Mouse (Mus musculus) CD4-positive naive resting alpha-beta T cell, adult 76 days (primary cell): ENCODE measurements around the gene Lsm5. TPM values are rescaled to one million over a fixed set of nuclear protein-coding genes. Genes with fewer than 3 reads are reported as not detected.

Experiments
- total RNA-seq: library from RNA; stranded (reverse); gene quantifications from one replicate; pipeline ENCODE4 v1.2.4, GENCODE M21; 2023

Gene Lsm5
- total RNA-seq: 31.0 TPM

DNA sequence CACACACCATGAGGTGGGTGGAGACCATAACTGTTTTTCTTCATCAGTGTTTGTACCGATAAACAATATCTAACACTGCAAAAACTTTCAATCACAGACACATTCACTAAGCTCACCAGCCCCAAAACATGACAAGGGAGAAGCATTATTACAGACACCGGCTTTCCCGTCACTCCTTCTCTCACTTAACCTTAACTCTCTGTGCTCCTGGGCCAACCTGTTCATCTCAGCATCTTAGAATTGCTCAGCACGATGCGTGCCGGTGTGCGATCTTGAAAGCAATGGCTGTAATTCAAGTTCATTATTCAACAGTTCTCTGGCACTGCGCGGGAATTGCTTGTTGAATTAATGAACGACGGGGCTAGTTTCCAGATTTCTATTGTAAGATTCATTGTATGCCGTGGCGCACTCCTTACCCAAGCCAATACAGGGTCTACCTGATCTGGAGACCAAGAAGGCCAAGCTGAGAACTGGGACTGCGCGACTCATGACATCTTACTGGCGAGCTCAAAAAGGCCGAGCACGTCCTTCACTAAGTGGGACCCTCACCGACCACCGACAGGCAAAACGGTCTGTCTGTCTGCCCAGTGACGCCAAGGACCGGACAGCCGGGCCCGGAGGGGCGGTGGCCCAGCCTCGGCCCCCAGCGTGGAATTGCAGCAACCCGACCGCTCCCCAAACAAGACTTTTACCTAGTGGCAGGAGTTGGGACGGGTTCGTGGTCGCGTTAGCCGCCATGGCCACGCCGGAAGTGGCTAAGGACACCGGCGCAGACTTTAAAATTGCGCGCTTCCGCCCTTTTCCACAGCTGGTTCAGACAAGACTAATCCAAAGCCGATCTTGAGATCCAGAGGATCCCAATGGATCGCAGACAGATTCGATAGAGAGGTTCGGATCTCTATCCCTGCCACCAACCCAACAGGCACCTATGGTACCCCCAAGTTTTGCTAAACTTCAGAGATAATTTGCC, at the start of gene Lsm5:
TSS of gene Lsm5 (minus strand) at position 780 of the 970 bp plus-strand sequence.

DNA sequence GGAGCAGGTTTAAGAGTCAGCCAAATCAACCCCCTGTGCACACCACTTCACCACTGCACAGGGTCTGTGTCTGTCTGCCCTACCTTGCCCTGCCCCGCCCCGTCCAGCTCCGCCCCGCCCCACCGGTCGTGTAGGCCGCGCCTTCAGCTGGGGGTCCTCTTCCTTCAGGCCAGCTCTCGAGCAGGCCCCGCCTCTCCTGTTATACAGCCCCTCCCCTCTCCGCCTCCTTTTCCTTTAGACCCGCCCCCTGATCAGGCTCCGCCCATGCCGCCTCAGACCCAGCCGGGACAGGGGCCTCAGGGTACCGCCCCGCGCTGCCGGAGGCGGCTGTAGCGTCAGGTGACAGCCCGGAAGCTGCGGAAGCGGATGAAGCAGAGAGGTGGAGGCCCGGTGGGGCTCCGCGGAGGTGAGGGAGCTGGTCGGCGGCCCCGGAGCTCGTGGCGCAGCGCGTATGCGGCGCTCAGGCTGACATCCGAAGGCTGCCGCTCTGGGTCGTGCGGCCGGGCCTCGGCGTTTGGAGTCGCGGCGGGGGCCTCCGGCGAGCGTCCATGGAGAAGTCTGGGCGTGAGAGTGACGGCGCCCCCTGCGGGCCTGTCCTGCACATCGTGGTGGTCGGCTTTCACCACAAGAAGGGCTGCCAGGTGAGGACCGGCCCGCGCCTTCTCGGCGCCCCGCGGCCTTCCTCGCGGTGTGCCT, 10.2 kb upstream of the Lsm5 start, which contains the start of gene Avl9:
TSS of gene Avl9 (plus strand) at position 326 of the 696 bp plus-strand sequence.

Other genes starting within 250 kb of the Lsm5 start
- 0.44 TPM for gene Pde1c, start 135.6 kb downstream of the Lsm5 start, total RNA-seq
- 156 TPM for gene Avl9, start 10.2 kb upstream of the Lsm5 start, total RNA-seq
- 135 TPM for gene Kbtbd2, start 93.1 kb upstream of the Lsm5 start, total RNA-seq
- not detected for gene Fkbp9, start 127.3 kb upstream of the Lsm5 start, total RNA-seq
- 54.8 TPM for gene Nt5c3, start 219.2 kb upstream of the Lsm5 start, total RNA-seq
- gene Vmn1r4, start 219.3 kb upstream of the Lsm5 start, total RNA-seq: not detected